Mouse (Mus musculus) E14TG2a.4 (cell line): Measurements from ENCODE around the gene Pkn1.

Experiments
- CTCF ChIP-seq: conservative IDR thresholded peaks from 2 replicates; pipeline ENCODE4 v1.5.1; 2014; ENCODE audit warnings: low read length
- NANOG ChIP-seq: IDR thresholded peaks from 2 replicates; pipeline ENCODE4 v1.6.1; 2014; ENCODE audit warnings: borderline replicate concordance, low read length, mixed read lengths

GRCm38 (mm10) chr8:83656043-83656442 is 42.9 kb downstream of the Pkn1 start:
- no peak for TF ChIP-seq CTCF
- TF ChIP-seq NANOG = no peak
